Mouse (Mus musculus): ENCODE results near the gene Dgkb. TPM values are rescaled to one million over a fixed set of nuclear protein-coding genes. Genes with fewer than 3 reads are reported as not detected.

The Dgkb gene
- polyA plus RNA-seq, 1 experiment from 2014 or later = 5.1 TPM

DNA sequence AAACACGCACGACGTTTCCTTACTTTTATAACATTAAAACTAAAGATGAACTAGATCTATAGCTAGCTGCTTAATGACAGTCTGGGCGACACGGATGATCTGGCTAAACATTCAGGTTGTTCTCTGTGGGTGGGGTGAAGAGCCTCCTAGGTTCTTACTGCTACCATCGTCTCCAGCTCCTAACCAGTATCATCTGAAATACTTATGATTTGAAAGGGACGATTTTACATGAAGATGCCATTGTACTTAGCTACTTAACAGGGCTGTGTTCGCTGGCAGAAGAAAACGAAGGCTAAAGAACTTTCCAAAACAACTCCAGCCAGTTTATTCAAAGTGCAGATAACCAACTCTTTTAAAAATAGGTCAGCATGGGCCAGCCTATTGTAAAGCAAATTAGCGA lies 63.9 kb downstream of the Dgkb start:
- Histone ChIP-seq H3K4me3 (replicated peaks; ENCODE audit: low read depth, low read length) (peak overlapping the region; percentile 48), H3K4me2 (ENCODE audit: low read length) (peak overlapping the region; percentile 83), H3K4me1 (ENCODE audit: control insufficient read depth, insufficient read depth, low read length) (peaks cover 9% of the 10 kb centered on the region; the same call in 1 of the 2 replicates), H3K27me3 (ENCODE audit: control insufficient read depth, insufficient read depth, low read length) (no peaks in the 10 kb centered on the region), H3K27ac (replicated peaks; ENCODE audit: low read depth, low read length) (no peak overlapping the region), H3K9me3 (ENCODE audit: control insufficient read depth, low read length) (no peaks in the 10 kb centered on the region), H3K9ac (replicated peaks; ENCODE audit: low read length) (peak overlapping the region; percentile 57; the same call in 1 of the 2 replicates), H3K36me3 (ENCODE audit: control insufficient read depth, insufficient read depth, low read length) (no peaks in the 10 kb centered on the region)
- no peak for ATAC-seq (ENCODE audit: low FRiP score, low TSS enrichment)
- under 1% methylated on average over 10 of the region's 10 CpGs for WGBS
- peak; percentile 21 for DNase-seq

DNA sequence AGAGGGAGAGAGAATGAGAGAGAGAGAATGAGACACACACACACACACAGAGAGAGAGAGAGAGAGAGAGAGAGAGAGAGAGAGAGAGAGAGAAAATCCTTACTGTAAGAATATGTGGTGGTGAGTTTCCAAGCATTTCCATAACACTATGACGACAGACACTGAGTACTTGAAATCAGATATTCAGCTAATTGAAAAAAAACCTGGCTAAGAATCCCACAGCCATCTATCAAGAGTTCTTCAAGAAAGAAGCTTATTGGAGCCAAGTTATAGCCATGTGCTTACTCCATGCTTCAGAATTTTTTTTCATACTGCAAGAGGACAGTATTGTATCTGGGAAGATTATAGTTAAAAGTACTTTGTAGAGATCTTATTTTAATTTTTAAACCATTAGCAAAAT lies 65.3 kb downstream of the Dgkb start:
- H3K9ac ChIP-seq (replicated peaks; ENCODE audit: low read length) = no peak overlapping the region
- WGBS = 78% methylated on average over 1 of the region's 1 CpGs
- no peak overlapping the region for H3K4me2 ChIP-seq (ENCODE audit: low read length)
- H3K4me3 ChIP-seq (replicated peaks; ENCODE audit: low read depth, low read length) = no peak overlapping the region
- no peaks in the 10 kb centered on the region for H3K27me3 ChIP-seq (ENCODE audit: control insufficient read depth, insufficient read depth, low read length)
- no peak for ATAC-seq (ENCODE audit: low FRiP score, low TSS enrichment)
- peaks cover 9% of the 10 kb centered on the region; the same call in 1 of the 2 replicates for H3K4me1 ChIP-seq (ENCODE audit: control insufficient read depth, insufficient read depth, low read length)
- no peak overlapping the region for H3K27ac ChIP-seq (replicated peaks; ENCODE audit: low read depth, low read length)
- H3K36me3 ChIP-seq (ENCODE audit: control insufficient read depth, insufficient read depth, low read length) = no peaks in the 10 kb centered on the region
- no peak for DNase-seq
- H3K9me3 ChIP-seq (ENCODE audit: control insufficient read depth, low read length) = no peaks in the 10 kb centered on the region

DNA sequence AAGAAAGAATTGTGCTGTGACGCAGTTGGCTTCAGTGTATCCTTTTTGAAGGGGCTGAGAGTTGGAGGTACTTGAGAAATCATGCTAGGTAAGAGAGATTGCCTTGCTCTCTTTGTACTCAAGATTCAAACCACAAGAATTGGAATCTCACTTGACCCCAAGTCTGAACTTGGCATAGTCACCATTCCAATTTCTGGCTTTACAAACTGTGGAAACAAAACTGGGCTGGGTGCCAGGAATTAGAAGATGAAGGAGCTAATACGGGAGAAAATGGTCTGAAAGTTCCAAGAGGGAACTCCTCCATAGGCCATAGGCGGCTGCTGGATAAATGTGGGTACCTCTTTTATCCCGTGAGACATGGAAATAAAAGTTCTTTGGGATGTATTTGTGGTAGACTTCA lies 66.3 kb downstream of the Dgkb start:
- ATAC-seq (ENCODE audit: low FRiP score, low TSS enrichment) = no peak
- Histone ChIP-seq H3K36me3 (ENCODE audit: control insufficient read depth, insufficient read depth, low read length) (no peaks in the 10 kb centered on the region), H3K4me1 (ENCODE audit: control insufficient read depth, insufficient read depth, low read length) (peaks cover 9% of the 10 kb centered on the region; the same call in 1 of the 2 replicates), H3K4me3 (replicated peaks; ENCODE audit: low read depth, low read length) (no peak overlapping the region), H3K27me3 (ENCODE audit: control insufficient read depth, insufficient read depth, low read length) (no peaks in the 10 kb centered on the region), H3K9ac (replicated peaks; ENCODE audit: low read length) (no peak overlapping the region), H3K27ac (replicated peaks; ENCODE audit: low read depth, low read length) (no peak overlapping the region), H3K4me2 (ENCODE audit: low read length) (no peak overlapping the region), H3K9me3 (ENCODE audit: control insufficient read depth, low read length) (no peaks in the 10 kb centered on the region)
- no peak for DNase-seq
- 75% methylated on average over 4 of the region's 4 CpGs for WGBS

DNA sequence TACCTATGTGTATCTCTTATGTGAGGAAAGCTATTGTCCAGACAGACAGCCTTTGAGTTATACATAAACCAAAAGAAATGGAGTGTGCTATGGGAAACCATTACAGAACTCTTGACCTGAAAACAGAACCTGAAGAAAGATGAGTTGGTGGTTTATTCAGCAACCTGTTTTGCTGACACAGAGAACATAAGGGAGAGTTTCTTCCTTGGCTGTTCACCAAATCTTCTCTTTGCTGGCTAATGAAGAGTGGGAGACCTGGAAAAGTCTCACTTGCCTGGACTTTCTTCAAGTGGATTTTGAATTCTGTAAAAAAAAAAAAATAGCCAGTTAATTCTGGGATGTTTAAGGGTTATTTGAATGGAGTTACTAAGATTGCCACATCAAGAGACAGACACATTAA lies 71.1 kb downstream of the Dgkb start:
- no peaks in the 10 kb centered on the region for H3K4me1 ChIP-seq (ENCODE audit: control insufficient read depth, insufficient read depth, low read length)
- no peak overlapping the region for H3K4me3 ChIP-seq (replicated peaks; ENCODE audit: low read depth, low read length)

DNA sequence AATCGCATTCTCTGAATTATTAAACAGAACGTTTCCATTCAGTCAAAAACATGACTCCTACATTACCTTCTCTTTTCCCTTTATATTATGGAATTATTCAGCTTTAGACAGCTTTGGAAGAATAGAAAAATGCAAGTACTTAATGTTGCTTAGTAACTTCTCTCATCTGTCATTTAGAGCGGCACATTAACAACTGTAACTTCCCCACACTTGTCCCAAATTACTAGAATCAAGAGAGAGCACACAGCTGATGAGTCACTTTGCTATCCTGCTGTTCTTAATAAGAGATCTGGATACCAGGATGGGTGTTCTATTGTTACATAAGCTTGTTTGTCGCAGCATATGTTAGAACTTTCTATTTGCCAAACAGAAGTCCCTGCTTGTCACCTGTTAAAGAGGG lies 71.9 kb downstream of the Dgkb start:
- Histone ChIP-seq H3K4me3 (replicated peaks; ENCODE audit: low read depth, low read length) (no peak overlapping the region), H3K27ac (replicated peaks; ENCODE audit: low read depth, low read length) (no peak overlapping the region), H3K9me3 (ENCODE audit: control insufficient read depth, low read length) (no peaks in the 10 kb centered on the region), H3K27me3 (ENCODE audit: control insufficient read depth, insufficient read depth, low read length) (no peaks in the 10 kb centered on the region), H3K4me1 (ENCODE audit: control insufficient read depth, insufficient read depth, low read length) (no peaks in the 10 kb centered on the region), H3K36me3 (ENCODE audit: control insufficient read depth, insufficient read depth, low read length) (no peaks in the 10 kb centered on the region), H3K4me2 (ENCODE audit: low read length) (no peak overlapping the region), H3K9ac (replicated peaks; ENCODE audit: low read length) (no peak overlapping the region)
- DNase-seq (no peak), ATAC-seq (ENCODE audit: low FRiP score, low TSS enrichment) (no peak)
- WGBS = 62% methylated on average over 4 of the region's 4 CpGs

More for the DNA sequence above, 71.1 kb downstream of the Dgkb start:
- H3K4me2 ChIP-seq (ENCODE audit: low read length) = no peak overlapping the region
- H3K27ac ChIP-seq (replicated peaks; ENCODE audit: low read depth, low read length) = no peak overlapping the region
- no peak overlapping the region for H3K9ac ChIP-seq (replicated peaks; ENCODE audit: low read length)
- H3K27me3 ChIP-seq (ENCODE audit: control insufficient read depth, insufficient read depth, low read length) = no peaks in the 10 kb centered on the region
- DNase-seq (no peak), ATAC-seq (ENCODE audit: low FRiP score, low TSS enrichment) (no peak)
- no peaks in the 10 kb centered on the region for H3K36me3 ChIP-seq (ENCODE audit: control insufficient read depth, insufficient read depth, low read length)
- H3K9me3 ChIP-seq (ENCODE audit: control insufficient read depth, low read length) = no peaks in the 10 kb centered on the region

DNA sequence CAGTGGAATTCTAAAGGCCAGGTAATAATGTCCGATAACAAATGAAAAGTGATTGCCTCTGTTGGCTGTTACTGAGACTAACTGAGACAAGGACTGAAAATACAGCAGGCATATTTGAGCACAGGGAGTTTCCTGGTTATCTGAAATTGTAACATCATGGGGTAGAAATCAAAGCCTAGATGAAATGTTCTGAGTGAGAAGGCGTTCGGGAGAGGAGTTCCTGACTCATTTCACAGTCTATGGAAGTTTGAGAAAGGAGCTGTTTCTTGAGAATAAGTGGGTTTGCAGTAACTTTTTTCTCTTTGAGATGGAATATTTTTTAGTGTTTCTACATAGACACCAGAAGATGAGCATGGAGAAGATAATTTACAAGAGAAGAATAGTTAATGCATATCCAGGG lies 73.8 kb downstream of the Dgkb start:
- no peak for ATAC-seq (ENCODE audit: low FRiP score, low TSS enrichment)
- H3K9me3 ChIP-seq (ENCODE audit: control insufficient read depth, low read length) = no peaks in the 10 kb centered on the region

DNA sequence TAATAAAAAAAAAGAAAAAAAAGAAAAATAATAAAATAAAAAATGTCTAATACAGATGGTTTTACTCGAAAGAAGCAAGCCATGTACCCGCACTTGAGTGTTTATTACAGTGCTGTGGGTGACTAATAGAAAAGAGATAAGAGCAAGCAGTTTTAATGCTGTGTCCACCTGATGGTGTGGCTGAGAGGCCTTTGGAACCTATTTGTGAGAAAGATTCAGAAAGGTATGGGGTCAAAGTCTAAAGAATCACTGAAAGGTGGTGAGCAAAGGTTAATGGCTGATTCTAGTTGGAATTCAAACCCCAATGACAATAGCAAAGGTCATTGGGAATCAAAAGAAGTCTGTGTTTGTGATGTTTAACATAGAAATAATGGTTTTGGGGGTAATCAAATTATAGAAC lies 124.6 kb downstream of the Dgkb start:
- Histone ChIP-seq H3K9ac (replicated peaks; ENCODE audit: low read length) (no peak overlapping the region), H3K4me3 (replicated peaks; ENCODE audit: low read depth, low read length) (no peak overlapping the region), H3K9me3 (ENCODE audit: control insufficient read depth, low read length) (no peaks in the 10 kb centered on the region), H3K27me3 (ENCODE audit: control insufficient read depth, insufficient read depth, low read length) (no peaks in the 10 kb centered on the region), H3K4me2 (ENCODE audit: low read length) (no peak overlapping the region), H3K27ac (replicated peaks; ENCODE audit: low read depth, low read length) (no peak overlapping the region), H3K4me1 (ENCODE audit: control insufficient read depth, insufficient read depth, low read length) (no peaks in the 10 kb centered on the region), H3K36me3 (ENCODE audit: control insufficient read depth, insufficient read depth, low read length) (no peaks in the 10 kb centered on the region)
- ATAC-seq (ENCODE audit: low FRiP score, low TSS enrichment) = no peak
- WGBS = 97% methylated on average over 2 of the region's 2 CpGs
- no peak for DNase-seq

More for the DNA sequence above, 73.8 kb downstream of the Dgkb start:
- H3K36me3 ChIP-seq (ENCODE audit: control insufficient read depth, insufficient read depth, low read length) = no peaks in the 10 kb centered on the region
- no peak overlapping the region for H3K27ac ChIP-seq (replicated peaks; ENCODE audit: low read depth, low read length)
- H3K4me3 ChIP-seq (replicated peaks; ENCODE audit: low read depth, low read length) = no peak overlapping the region
- no peak for DNase-seq
- H3K27me3 ChIP-seq (ENCODE audit: control insufficient read depth, insufficient read depth, low read length) = no peaks in the 10 kb centered on the region
- no peak overlapping the region for H3K4me2 ChIP-seq (ENCODE audit: low read length)
- WGBS = 93% methylated on average over 3 of the region's 3 CpGs
- no peaks in the 10 kb centered on the region for H3K4me1 ChIP-seq (ENCODE audit: control insufficient read depth, insufficient read depth, low read length)
- no peak overlapping the region for H3K9ac ChIP-seq (replicated peaks; ENCODE audit: low read length)

DNA sequence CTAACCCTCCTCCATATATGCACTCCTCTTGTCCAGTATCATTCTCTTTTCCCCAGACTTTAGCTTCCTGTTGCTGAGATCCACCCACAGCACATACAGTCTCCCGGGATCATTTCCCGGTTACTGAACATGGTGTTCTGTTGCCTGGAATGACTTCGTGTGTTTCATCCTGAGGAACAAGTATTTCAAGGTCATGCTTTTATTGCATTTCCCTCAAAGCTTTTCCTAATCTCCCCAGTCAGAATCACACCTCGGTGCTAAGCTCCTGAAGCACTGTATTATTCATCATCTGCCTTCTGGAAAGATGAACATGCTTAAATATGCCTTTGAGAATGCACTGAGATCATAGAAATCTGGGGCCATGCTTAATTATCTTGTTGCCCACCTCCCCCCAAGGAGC lies 138.7 kb downstream of the Dgkb start:
- Histone ChIP-seq H3K27ac (replicated peaks; ENCODE audit: low read depth, low read length) (no peak overlapping the region), H3K9ac (replicated peaks; ENCODE audit: low read length) (no peak overlapping the region), H3K4me2 (ENCODE audit: low read length) (no peak overlapping the region), H3K4me3 (replicated peaks; ENCODE audit: low read depth, low read length) (no peak overlapping the region), H3K4me1 (ENCODE audit: control insufficient read depth, insufficient read depth, low read length) (no peaks in the 10 kb centered on the region), H3K9me3 (ENCODE audit: control insufficient read depth, low read length) (no peaks in the 10 kb centered on the region), H3K36me3 (ENCODE audit: control insufficient read depth, insufficient read depth, low read length) (no peaks in the 10 kb centered on the region), H3K27me3 (ENCODE audit: control insufficient read depth, insufficient read depth, low read length) (no peaks in the 10 kb centered on the region)
- no peak for ATAC-seq (ENCODE audit: low FRiP score, low TSS enrichment)
- 68% methylated on average over 4 of the region's 4 CpGs for WGBS
- no peak for DNase-seq

DNA sequence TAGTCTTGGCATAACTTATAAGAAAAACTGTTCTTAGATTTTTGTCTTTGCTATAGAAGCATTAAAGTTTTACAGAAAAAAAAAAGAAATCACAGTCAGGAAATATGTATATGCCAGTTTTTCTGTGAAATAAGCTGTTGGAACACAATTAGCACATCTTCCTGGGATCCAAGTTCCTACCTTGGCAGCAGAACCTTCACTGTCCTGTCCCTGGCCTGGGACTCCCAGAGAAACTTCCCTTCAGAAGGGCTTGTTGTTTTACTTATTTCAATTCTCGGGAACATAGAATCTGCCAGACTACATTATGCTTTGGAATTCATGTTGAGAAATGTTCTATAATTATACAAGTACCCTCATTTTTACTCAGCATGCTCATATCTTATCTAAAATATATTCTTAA lies 154.0 kb downstream of the Dgkb start:
- Histone ChIP-seq H3K9me3 (ENCODE audit: control insufficient read depth, low read length) (no peaks in the 10 kb centered on the region), H3K4me3 (replicated peaks; ENCODE audit: low read depth, low read length) (no peak overlapping the region), H3K4me2 (ENCODE audit: low read length) (no peak overlapping the region), H3K9ac (replicated peaks; ENCODE audit: low read length) (no peak overlapping the region), H3K4me1 (ENCODE audit: control insufficient read depth, insufficient read depth, low read length) (no peaks in the 10 kb centered on the region), H3K27ac (replicated peaks; ENCODE audit: low read depth, low read length) (no peak overlapping the region), H3K36me3 (ENCODE audit: control insufficient read depth, insufficient read depth, low read length) (no peaks in the 10 kb centered on the region), H3K27me3 (ENCODE audit: control insufficient read depth, insufficient read depth, low read length) (no peaks in the 10 kb centered on the region)
- ATAC-seq (ENCODE audit: low FRiP score, low TSS enrichment) = no peak
- no peak for DNase-seq
- WGBS = 87% methylated on average over 1 of the region's 1 CpGs
